Mouse (Mus musculus) limb, embryonic 14.5 days (tissue): ENCODE measurements around the gene Nlrp6. TPM values are rescaled to one million over a fixed set of nuclear protein-coding genes. Genes with fewer than 3 reads are reported as not detected.
"Not testable (repeated sequence)": the region's sequence is repeated elsewhere in the genome, so short reads cannot be mapped to it uniquely, and the experiment has no call there.

Experiments
- ATAC-seq: fragments of 200-750 bp; cut with Nextera tagmentation; 2 replicates; pipeline ENCODE4 v1.8.0; 2017; ENCODE audit warnings: low read depth, moderate number of reproducible peaks, moderate TSS enrichment; ENCODE audit not compliant: low FRiP score
- DNase-seq: peaks from one replicate; pipeline ENCODE4 v3.0.0-alpha.2; 2015; ENCODE audit warnings: low spot score
- H3K27ac ChIP-seq: fragments of 300-500 bp; sonication (generic); replicated peaks from 2 replicates; pipeline ENCODE4 v1.5.1; 2014; ENCODE audit warnings: low read depth, mild to moderate bottlenecking, low read length, moderate library complexity, mixed read lengths
- H3K27me3 ChIP-seq: fragments of 300-500 bp; sonication (generic); 2 replicates; pipeline ENCODE4 v1.6.1; 2014; ENCODE audit warnings: low read length, mixed read lengths; ENCODE audit not compliant: control insufficient read depth, insufficient read depth
- H3K36me3 ChIP-seq: fragments of 300-500 bp; sonication (generic); 2 replicates; pipeline ENCODE4 v1.6.1; 2014; ENCODE audit warnings: mild to moderate bottlenecking, low read length, moderate library complexity, mixed read lengths; ENCODE audit not compliant: control insufficient read depth, insufficient read depth
- H3K4me1 ChIP-seq: fragments of 300-500 bp; sonication (generic); 2 replicates; pipeline ENCODE4 v1.6.1; 2014; ENCODE audit warnings: antibody characterized with exemption, low read length, mixed read lengths; ENCODE audit not compliant: control insufficient read depth, insufficient read depth
- H3K4me2 ChIP-seq: fragments of 300-500 bp; sonication (generic); replicated peaks from 2 replicates; pipeline ENCODE4 v1.6.1; 2014; ENCODE audit warnings: low read depth, mild to moderate bottlenecking, low read length, moderate library complexity; ENCODE audit not compliant: severe bottlenecking
- H3K4me3 ChIP-seq: fragments of 300-500 bp; sonication (generic); replicated peaks from 2 replicates; pipeline ENCODE4 v1.5.1; 2014; ENCODE audit warnings: low read length
- H3K9ac ChIP-seq: fragments of 300-500 bp; sonication (generic); 2 replicates; pipeline ENCODE4 v1.6.1; 2014; ENCODE audit warnings: mild to moderate bottlenecking, low read depth, low read length, moderate library complexity; ENCODE audit not compliant: severe bottlenecking
- H3K9me3 ChIP-seq: fragments of 300-500 bp; sonication (generic); 2 replicates; pipeline ENCODE4 v1.6.1; 2016; ENCODE audit warnings: low read length; ENCODE audit not compliant: control insufficient read depth
- POLR2A ChIP-seq: fragments of 200-500 bp; IDR thresholded peaks from 2 replicates; pipeline ENCODE4 v1.8.0; 2012; ENCODE audit warnings: inconsistent platforms, mild to moderate bottlenecking, moderate library complexity, borderline replicate concordance; ENCODE audit not compliant: insufficient read depth, insufficient read length; ENCODE audit errors: extremely low read depth
- WGBS: fragments of 180-500 bp; shearing (Covaris S2); extraction: QIAGEN DNeasy Blood & Tissue Kit; methylation state at CpG from one replicate; pipeline ENCODE4 v1.1.7; 2014; 5-methylcytosine and 5-hydroxymethylcytosine counted together
- polyA plus RNA-seq, 2 experiments: library from polyadenylated mRNA; depleted of rRNA in 1 of 2; stranded (reverse) in 1 of 2; unstranded in 1 of 2; fragments of >200 nt; fragmentation: Nextera tagmentation in 1 of 2; extraction: Ambion mirVana in 1 of 2; gene quantifications; 2 replicates each; pipeline versions ENCODE4 v1.2.1 to v1.2.3; 2012 to 2014

Gene Nlrp6
- polyA plus RNA-seq, 2 experiments: 0.05 TPM; not detected in 1

DNA sequence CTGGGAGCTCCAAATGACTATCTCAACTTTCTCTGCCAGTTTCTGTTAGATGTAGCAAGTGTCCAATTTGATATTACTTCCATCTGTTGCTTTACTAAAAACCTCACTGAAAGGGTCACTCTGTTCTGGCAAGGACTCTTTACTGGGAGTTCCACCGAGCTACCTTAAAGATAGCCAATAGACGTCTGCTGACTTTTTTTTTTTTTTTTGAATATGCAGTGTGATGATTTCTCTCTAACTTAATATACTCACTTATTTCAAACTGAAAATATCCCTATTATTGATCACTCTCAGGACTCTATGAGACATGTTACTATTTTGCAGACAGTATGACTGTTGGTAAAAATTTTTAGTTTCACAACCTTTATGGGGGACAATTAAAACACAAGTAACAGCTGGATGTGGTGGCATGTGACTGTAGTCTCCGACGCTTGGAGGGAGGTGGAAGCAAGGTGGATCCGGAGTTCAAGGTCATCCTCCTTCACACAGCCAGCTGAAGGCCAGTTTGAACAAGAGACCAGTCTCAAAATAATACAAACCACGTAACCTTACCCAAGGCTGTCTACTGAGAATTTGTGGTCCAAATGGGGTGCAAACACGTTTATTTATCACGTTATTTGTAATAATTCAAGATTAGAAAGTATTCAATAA is 39.7 kb upstream of the Nlrp6 start:
- no peak for ATAC-seq

DNA sequence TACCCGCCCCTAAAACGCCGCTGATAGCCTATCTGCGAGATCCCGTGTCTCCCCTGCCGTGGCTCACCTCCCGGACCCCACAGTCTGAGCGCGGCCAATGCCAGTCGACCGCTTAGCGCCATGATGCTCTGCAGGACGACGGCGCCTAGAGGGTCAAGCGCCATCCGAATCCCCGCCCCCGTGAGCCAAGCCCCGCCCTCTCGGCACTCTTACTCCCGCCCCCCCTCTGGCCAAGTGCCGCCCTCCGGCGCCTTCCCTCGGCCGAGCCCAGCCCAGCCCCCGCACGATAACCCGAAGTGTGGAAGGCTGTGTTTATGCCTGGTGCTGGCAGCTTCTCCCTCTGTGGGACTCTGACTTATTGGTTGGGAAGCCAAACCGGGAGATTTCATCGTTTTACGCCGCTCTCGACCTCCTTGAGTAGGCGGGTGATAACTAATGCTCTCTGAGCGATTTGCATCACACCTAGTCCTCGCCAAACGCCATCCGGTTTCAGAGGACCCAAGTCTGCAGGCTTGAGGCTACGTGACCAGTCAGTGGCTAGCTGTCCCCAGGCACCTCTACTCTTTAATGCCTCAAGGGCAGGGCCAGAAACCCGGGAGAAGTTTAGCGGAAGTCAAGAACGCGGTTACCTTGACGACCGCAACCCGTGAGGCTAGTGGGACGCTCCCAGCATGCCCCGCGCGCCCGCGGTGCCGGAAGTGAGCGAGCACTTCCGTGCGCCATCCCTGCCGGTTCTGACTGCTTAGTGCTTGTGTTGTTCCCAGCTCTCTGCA is 38.8 kb upstream of the Nlrp6 start, which contains the start of the genes Psmd13 and Sirt3:
Gene Psmd13, plus strand, starts transcription at position 273 of the 773 bp plus-strand sequence.
Gene Sirt3, minus strand, starts transcription at position 614 of the 773 bp plus-strand sequence.
- TF ChIP-seq POLR2A: peak; percentile 51; the same call in 1 of the 2 replicates
- under 1% methylated on average over 58 of the region's 59 CpGs for WGBS

More for the DNA sequence above, 39.7 kb upstream of the Nlrp6 start:
- no peak for DNase-seq
- 15% methylated on average over 8 of the region's 8 CpGs for WGBS
- H3K27ac ChIP-seq: no peak overlapping the region
- H3K9me3 ChIP-seq: no peaks in the 10 kb centered on the region
- H3K27me3 ChIP-seq: no peaks in the 10 kb centered on the region
- H3K4me3 ChIP-seq: peak overlapping the region; percentile 72
- H3K4me2 ChIP-seq: peak overlapping the region; percentile 49
- peak overlapping the region; percentile 69 for H3K9ac ChIP-seq
- H3K4me1 ChIP-seq: peaks cover 7% of the 10 kb centered on the region
- no peak for TF ChIP-seq POLR2A
- peaks cover 30% of the 10 kb centered on the region for H3K36me3 ChIP-seq

DNA sequence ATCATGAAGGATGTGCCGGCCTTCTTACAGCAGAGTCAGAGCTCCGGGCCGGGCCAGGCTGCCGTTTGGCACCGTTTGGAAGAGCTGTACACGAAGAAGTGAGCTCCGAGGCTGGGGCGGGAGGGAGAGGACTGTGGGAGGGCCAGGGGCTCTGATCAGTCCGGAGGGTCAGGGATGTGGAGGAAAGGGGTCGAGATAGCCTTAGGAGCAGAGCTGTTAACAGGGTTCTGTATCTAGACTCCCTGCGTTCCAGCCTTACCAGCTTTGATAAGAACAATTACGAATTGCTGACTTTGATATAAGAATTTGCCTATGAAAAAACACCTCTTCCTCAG is 38.3 kb upstream of the Nlrp6 start:
- peak overlapping the region; percentile 49 for H3K4me2 ChIP-seq
- no peaks in the 10 kb centered on the region for H3K9me3 ChIP-seq
- no peaks in the 10 kb centered on the region for H3K27me3 ChIP-seq
- H3K9ac ChIP-seq: peak overlapping the region; percentile 69
- H3K36me3 ChIP-seq: peaks cover 31% of the 10 kb centered on the region
- DNase-seq (no peak), ATAC-seq (peak; percentile 39)
- H3K27ac ChIP-seq: no peak overlapping the region
- peaks cover 7% of the 10 kb centered on the region for H3K4me1 ChIP-seq
- TF ChIP-seq POLR2A: no peak
- H3K4me3 ChIP-seq: peak overlapping the region; percentile 72
- 0% methylated on average over 12 of the region's 12 CpGs for WGBS

More for the DNA sequence above, 38.8 kb upstream of the Nlrp6 start, which contains the start of the genes Psmd13 and Sirt3:
- Histone ChIP-seq H3K9ac (peak within 1 kb of the TSS; percentile 69), H3K27ac (peak within 1 kb of the TSS; percentile 58), H3K4me1 (peaks cover 7% of the 10 kb centered on the region), H3K9me3 (no peaks in the 10 kb centered on the region), H3K27me3 (no peaks in the 10 kb centered on the region), H3K4me2 (peak within 1 kb of the TSS; percentile 49), H3K4me3 (peak within 1 kb of the TSS; percentile 72), H3K36me3 (peaks cover 29% of the 10 kb centered on the region)
- DNase-seq: peak; percentile 96
- peak; percentile 96 for ATAC-seq

DNA sequence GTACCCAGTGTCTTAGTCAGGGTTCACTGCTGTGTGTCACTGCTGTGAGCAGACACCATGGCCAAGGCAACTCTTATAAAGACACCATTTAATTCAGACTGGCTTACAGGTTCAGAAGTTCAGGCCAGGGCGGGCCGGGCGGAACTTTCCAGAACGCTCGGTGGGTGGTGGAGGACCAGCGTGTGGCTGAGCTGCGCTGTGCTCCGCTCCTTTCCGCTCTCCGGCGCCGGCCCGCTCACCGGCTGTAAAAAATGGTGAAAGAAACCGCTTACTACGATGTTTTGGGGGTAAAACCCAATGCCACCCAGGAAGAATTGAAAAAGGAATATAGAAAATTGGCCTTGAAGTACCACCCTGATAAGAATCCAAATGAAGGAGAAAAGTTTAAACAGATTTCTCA is 30.1 kb upstream of the Nlrp6 start:
- not testable (repeated sequence) for H3K4me1 ChIP-seq, H3K4me3 ChIP-seq, H3K27me3 ChIP-seq, H3K27ac ChIP-seq, H3K4me2 ChIP-seq, H3K9ac ChIP-seq, DNase-seq, ATAC-seq, H3K9me3 ChIP-seq
- peaks cover 75% of the 10 kb centered on the region for H3K36me3 ChIP-seq
- 97% methylated on average over 16 of the region's 16 CpGs for WGBS

DNA sequence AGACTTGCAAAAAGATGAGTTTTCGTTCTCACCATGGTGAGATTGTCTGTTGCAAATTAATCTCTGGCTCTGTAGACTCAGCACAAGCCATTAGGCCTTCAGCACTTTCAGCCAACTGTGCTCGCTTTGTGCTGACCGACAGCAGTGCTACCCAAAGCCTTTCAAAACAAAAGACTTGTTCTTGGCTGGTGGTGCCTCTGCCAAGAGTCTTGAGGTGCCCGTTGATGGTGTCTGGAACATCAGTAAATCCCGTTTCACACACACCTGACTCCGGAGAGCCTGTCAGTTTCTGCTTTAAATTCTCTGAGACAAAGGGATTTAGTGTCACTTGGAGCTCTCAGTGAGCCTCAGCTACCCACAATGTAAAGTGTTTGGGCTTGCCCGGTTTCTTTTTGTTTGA is 26.7 kb upstream of the Nlrp6 start:
- Histone ChIP-seq H3K4me1 (no peaks in the 10 kb centered on the region), H3K27me3 (no peaks in the 10 kb centered on the region), H3K36me3 (peaks cover 71% of the 10 kb centered on the region), H3K9me3 (no peaks in the 10 kb centered on the region), H3K4me2 (no peak overlapping the region), H3K9ac (no peak overlapping the region), H3K4me3 (no peak overlapping the region), H3K27ac (no peak overlapping the region)
- TF ChIP-seq POLR2A: no peak
- DNase-seq (no peak), ATAC-seq (no peak)
- WGBS: 91% methylated on average over 7 of the region's 7 CpGs
